Comparison of ENCODE assay signal across 16 mouse cellular contexts in the genomic region with DNA sequence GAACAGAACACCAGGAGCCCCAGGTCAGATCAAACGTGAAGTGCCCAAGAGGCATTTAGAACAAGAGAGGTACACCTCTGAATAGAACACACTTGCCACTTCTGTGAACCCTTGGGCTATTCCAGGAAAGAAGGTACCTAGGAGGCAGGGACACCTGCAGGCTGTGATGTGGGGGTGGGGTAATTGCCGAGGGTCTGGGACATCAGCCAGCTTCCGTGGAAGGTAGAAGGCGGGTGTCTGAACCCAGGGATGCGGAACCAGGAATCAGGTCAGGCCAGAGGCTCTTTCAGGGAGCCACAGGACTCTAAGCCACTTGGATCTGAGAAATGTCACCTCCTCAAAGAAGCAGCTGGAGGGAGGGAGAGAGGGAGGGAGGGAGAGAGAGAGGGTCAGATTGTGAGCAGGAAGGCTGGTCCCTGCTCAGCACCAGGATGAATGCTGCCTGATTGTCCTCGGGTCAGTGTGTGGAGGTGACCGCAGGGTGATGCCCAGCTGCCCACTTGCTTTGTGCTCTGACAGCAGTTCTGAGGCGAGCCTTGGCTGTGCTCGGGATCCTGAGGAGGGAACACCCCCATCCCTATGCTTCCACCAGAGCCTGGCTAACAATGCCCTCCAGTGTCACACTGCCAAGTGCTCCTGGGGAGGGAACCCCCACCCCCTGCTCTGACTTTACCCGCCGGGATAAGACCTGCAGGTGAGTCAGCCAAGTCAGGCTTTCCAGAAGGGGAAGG. TPM values are rescaled to one million over a fixed set of nuclear protein-coding genes. Genes with fewer than 3 reads are reported as not detected.
A peak's percentile ranks its signal among the peaks of the same experiment; 100 is the strongest.
DNase-seq lines count a peak whose midpoint lies in the region; ATAC-seq and TF ChIP-seq lines count a peak whose summit lies in the region.
"Had no signal": no experiment of that assay in that cellular context is flagged by ENCODE, and none has a peak within 500 bp of the region (broad histone marks: within the 10 kb centered on the region; RNA-seq: fewer than 3 reads in every experiment).

No protein-coding gene starts in this region.

- H3K27me3 ChIP-seq in hindbrain, embryonic 14.5 days (ENCODE audit: control insufficient read depth, insufficient read depth, low read length) = no peaks in the 10 kb centered on the region
- H3K27me3 ChIP-seq in hindbrain, embryonic 13.5 days = no peaks in the 10 kb centered on the region
- H3K27me3 ChIP-seq in kidney, adult 2 months (replicated peaks; ENCODE audit: control insufficient read depth, insufficient read depth, low read length) = no peaks in the 10 kb centered on the region
- peaks cover 9% of the 10 kb centered on the region for H3K27me3 ChIP-seq in heart, embryonic 12.5 days (replicated peaks)
- H3K27me3 ChIP-seq: liver, embryonic 13.5 days had no signal

- no peaks in the 10 kb centered on the region for H3K9me3 ChIP-seq in hindbrain, embryonic 14.5 days (ENCODE audit: control insufficient read depth, low read length)
- no peaks in the 10 kb centered on the region for H3K9me3 ChIP-seq in hindbrain, embryonic 13.5 days
- H3K9me3 ChIP-seq in heart, embryonic 12.5 days (replicated peaks) = peaks cover 10% of the 10 kb centered on the region
- H3K9me3 ChIP-seq: heart, embryonic 13.5 days; liver, embryonic 13.5 days had no signal

- H3K36me3 ChIP-seq in hindbrain, embryonic 14.5 days (replicated peaks; ENCODE audit: control insufficient read depth, insufficient read depth) = peaks cover 51% of the 10 kb centered on the region
- H3K36me3 ChIP-seq in hindbrain, embryonic 13.5 days = peaks cover 76% of the 10 kb centered on the region
- H3K36me3 ChIP-seq in kidney, adult 2 months (ENCODE audit: control insufficient read depth, insufficient read depth, low read length) = no peaks in the 10 kb centered on the region
- 0 out of 2 replicates have a peak, but pooled peaks cover 5% of the 10 kb centered on the region for H3K36me3 ChIP-seq in heart, embryonic 12.5 days

- no peak overlapping the region for H3K4me3 ChIP-seq in hindbrain, embryonic 14.5 days (replicated peaks; ENCODE audit: low read length)
- H3K4me3 ChIP-seq in hindbrain, embryonic 13.5 days = no peak overlapping the region
- no peak overlapping the region for H3K4me3 ChIP-seq in kidney, adult 2 months (ENCODE audit: insufficient read depth, low read depth, low read length)
- H3K4me3 ChIP-seq in heart, embryonic 12.5 days = no peak overlapping the region
- H3K4me3 ChIP-seq: heart, embryonic 13.5 days; liver, embryonic 13.5 days had no signal

- no peak for TF ChIP-seq CTCF in kidney, adult 2 months (conservative IDR thresholded peaks at IDR 0.05; ENCODE audit: insufficient read depth, insufficient read length, low read depth, low read length)

- 42% methylated on average over 11 of the region's 11 CpGs for WGBS in hindbrain, embryonic 14.5 days
- WGBS in hindbrain, embryonic 13.5 days = 57% methylated on average over 11 of the region's 11 CpGs
- 29% methylated on average over 11 of the region's 11 CpGs for WGBS in kidney, adult 2 months
- WGBS in heart, embryonic 12.5 days = 54% methylated on average over 11 of the region's 11 CpGs

- peak; percentile 24; the same call in 1 of the 2 replicates for ATAC-seq in hindbrain, embryonic 14.5 days (ENCODE audit: low FRiP score)
- ATAC-seq in hindbrain, embryonic 13.5 days (ENCODE audit: low FRiP score) = no peak
- no peak for ATAC-seq in heart, embryonic 12.5 days (ENCODE audit: insufficient number of reproducible peaks, low FRiP score)

- no peak overlapping the region for H3K4me2 ChIP-seq in hindbrain, embryonic 14.5 days (replicated peaks)
- H3K4me2 ChIP-seq in hindbrain, embryonic 13.5 days = no peak overlapping the region
- H3K4me2 ChIP-seq in heart, embryonic 12.5 days = no peak overlapping the region
- H3K4me2 ChIP-seq: heart, embryonic 13.5 days; liver, embryonic 13.5 days had no signal

- DNase-seq in hindbrain, embryonic 14.5 days (ENCODE audit: low spot score) = no peak
- peak; percentile 19 for DNase-seq in ovary, adult 18-20 months (ENCODE audit: low spot score)
- DNase-seq in ovary, postnatal 10 days (ENCODE audit: low spot score) = no peak
- DNase-seq in kidney, adult 2 months = peak; percentile 97
- peak; percentile 87 to 90 for DNase-seq in kidney, postnatal 36 days
- no peak for DNase-seq in thymus, postnatal 36 days
- DNase-seq: cerebellum, adult 11 months; liver, embryonic 13.5 days; midbrain, embryonic 14.5 days had no signal

- H3K4me1 ChIP-seq in hindbrain, embryonic 14.5 days (replicated peaks; ENCODE audit: control insufficient read depth, insufficient read depth, low read length) = no peaks in the 10 kb centered on the region
- H3K4me1 ChIP-seq in hindbrain, embryonic 13.5 days (replicated peaks) = peaks cover 18% of the 10 kb centered on the region
- peaks cover 33% of the 10 kb centered on the region for H3K4me1 ChIP-seq in kidney, adult 2 months (ENCODE audit: control insufficient read depth, insufficient read depth, low read length)
- peaks cover 27% of the 10 kb centered on the region for H3K4me1 ChIP-seq in heart, embryonic 12.5 days (replicated peaks)

- H3K27ac ChIP-seq in hindbrain, embryonic 14.5 days = no peak overlapping the region
- H3K27ac ChIP-seq in hindbrain, embryonic 13.5 days = no peak overlapping the region
- peak overlapping the region; percentile 57 for H3K27ac ChIP-seq in kidney, adult 2 months (ENCODE audit: insufficient read depth, low read depth, low read length)
- H3K27ac ChIP-seq in heart, embryonic 12.5 days (ENCODE audit: poor library complexity, severe bottlenecking) = no peak overlapping the region
- H3K27ac ChIP-seq: heart, embryonic 13.5 days; liver, embryonic 13.5 days had no signal

- no peak for TF ChIP-seq POLR2A in kidney, adult 2 months (IDR thresholded peaks at IDR 0.05; ENCODE audit: low read depth, low read length)

- no peak overlapping the region for H3K9ac ChIP-seq in hindbrain, embryonic 14.5 days
- no peak overlapping the region for H3K9ac ChIP-seq in hindbrain, embryonic 13.5 days
- H3K9ac ChIP-seq in heart, embryonic 12.5 days = no peak overlapping the region
- H3K9ac ChIP-seq: heart, embryonic 13.5 days; liver, embryonic 13.5 days had no signal

RNA-seq across cellular contexts. Expression of gene Gm5294, which starts 31.2 kb away (rescaled TPM):
- 1.3 TPM in 1 of 2 replicates, not detected in the other for polyA plus RNA-seq in hindbrain, embryonic 14.5 days (2014; fragmentation: Nextera tagmentation; extraction: Ambion mirVana)
- 0.73 and 0.97 TPM in 2 replicates for polyA plus RNA-seq in hindbrain, embryonic 13.5 days (2015; fragmentation: Nextera tagmentation; extraction: Ambion mirVana)
- 0.14 and 0.16 TPM in 2 replicates for polyA plus RNA-seq in kidney, adult 2 months (2012; rRNA removed)
- polyA plus RNA-seq in heart, embryonic 12.5 days (2016; fragmentation: Nextera tagmentation; extraction: Ambion mirVana) = not detected in 2 replicates
- polyA plus RNA-seq: embryonic facial prominence, embryonic 14.5 days; heart, embryonic 13.5 days; intestine, embryonic 14.5 days; liver, embryonic 13.5 days; midbrain, embryonic 14.5 days; small intestine, adult 2 months; thymus, postnatal 0 days had no signal

RNA-seq across cellular contexts. Expression of gene Fam20c, which starts 34.3 kb away (rescaled TPM):
- 63.5 and 72.0 TPM in 2 replicates for polyA plus RNA-seq in hindbrain, embryonic 14.5 days (2014; fragmentation: Nextera tagmentation; extraction: Ambion mirVana)
- 48.0 and 51.5 TPM in 2 replicates for polyA plus RNA-seq in hindbrain, embryonic 13.5 days (2015; fragmentation: Nextera tagmentation; extraction: Ambion mirVana)
- polyA plus RNA-seq in kidney, adult 2 months (2012; rRNA removed) = 49.5 and 65.6 TPM in 2 replicates
- 6.0 and 6.2 TPM in 2 replicates for polyA plus RNA-seq in heart, embryonic 12.5 days (2016; fragmentation: Nextera tagmentation; extraction: Ambion mirVana)

Comparison
In these comparisons a context has a peak if more than half of its experiments do, and no peak if none do; other contexts are left out.
1. DNase-seq: peak in ovary, adult 18-20 months (single experiment), kidney, adult 2 months (single experiment) and kidney, postnatal 36 days (2 of 2); none in hindbrain, embryonic 14.5 days (single experiment), ovary, postnatal 10 days (single experiment) and thymus, postnatal 36 days (0 of 2).